Mouse (Mus musculus) lung, postnatal 14 days (tissue): ENCODE results near the gene Gm27021.

Source experiments
- DNase-seq: peaks from one replicate; pipeline ENCODE4 v3.0.0; 2021

The Gm27021 gene

DNA sequence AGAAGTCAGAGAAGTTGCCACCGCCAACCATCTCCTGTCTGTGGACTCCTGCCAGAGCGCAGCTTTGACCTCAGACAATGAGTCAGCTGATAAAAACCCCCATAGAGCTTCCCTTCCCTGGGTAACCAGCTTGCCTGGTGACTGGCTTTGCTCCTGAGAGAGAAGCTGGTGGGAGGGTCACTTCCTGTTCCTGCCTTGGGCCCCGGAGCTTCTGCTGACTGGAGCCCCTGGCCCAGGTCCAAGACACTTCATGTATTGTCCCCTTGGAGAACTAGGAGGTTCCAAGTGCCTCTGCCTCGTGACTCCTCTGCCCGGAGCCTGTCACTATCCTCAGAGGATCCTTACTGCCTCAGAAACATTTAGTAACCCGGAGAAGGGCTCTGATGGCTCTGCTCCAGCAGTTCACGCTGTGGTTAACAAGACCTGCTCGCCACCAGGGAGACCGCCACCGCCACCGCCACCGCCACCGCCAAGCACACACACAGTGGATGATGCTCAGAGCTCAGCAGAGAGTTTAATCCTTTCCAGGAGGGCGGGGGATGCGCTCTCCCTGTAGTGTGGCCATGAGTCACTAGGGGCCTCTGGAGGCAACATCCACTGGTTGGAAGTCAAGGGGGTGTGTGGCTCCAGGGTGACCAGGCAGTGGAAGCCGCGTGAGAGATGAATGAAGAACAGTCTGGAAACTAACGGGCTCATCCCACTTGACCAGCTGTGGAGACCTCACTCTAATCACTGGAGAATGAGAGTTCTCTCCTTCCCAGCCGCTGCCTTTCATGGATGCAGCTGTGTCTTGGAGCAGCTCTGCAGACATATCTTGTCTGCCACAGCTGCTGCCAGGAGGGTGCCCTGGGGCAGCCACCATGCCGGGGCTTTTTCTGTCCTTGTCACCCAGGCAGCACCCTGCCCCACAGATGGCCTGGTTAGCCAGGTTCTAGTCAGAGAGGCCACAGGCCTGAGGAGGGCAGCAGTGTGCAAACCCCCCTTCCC lies 103.7 kb downstream of the Gm27021 start:
- peak; percentile 93 for DNase-seq

- no peak for DNase-seq
Measured at GRCm38 (mm10) chr8:120563348-120563724, 104.5 kb downstream of the Gm27021 start.

- no peak for DNase-seq
Measured at GRCm38 (mm10) chr8:120562680-120563347, 105.1 kb downstream of the Gm27021 start.

DNA sequence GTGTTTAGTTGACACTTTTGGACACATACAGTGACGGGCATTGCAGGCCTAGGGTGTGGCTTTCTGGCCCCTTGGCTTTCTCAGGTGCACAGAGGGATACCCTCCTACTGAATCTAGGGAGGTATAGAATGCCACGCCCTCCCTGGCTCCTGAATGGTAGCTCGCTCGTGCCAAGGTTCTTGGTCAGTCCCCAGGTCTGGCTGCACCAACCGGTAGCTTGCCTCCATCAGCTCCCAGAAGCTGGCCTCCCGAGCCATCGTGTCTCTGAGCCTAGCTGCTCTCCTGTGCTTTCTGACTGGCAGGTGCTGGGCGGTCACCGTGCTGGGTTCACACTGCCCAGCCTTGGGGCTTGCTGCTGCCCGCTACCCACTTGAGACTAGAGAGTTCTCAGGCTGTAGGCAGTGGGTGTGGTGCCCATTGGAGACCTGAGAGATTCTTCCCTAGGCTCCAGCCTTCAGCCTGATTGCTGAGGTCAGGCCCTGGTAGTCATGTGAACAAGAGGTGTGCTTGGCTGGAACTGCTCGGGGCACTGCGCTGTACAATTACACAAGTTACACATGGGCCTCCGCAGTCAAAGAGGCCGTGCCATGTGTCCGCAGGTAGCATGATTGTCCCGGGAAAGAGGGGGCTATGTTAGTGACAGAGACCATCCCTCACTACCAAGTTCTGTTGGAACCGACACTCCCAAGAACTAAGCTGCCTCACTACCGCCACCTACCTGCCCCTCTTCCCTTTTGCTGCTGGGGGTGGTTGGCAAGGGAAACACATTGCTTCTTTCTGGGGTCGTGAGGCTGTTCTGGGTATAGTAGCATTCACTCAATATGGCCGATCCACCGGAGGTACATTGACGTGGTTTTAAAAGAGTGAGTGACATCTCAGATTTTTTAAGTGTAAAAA lies 106.1 kb downstream of the Gm27021 start:
- DNase-seq, result peak; percentile 37

- DNase-seq, result no peak
Measured at GRCm38 (mm10) chr8:120560535-120560934, 107.3 kb downstream of the Gm27021 start.

- DNase-seq, result no peak
Measured at GRCm38 (mm10) chr8:120559654-120560053, 108.2 kb downstream of the Gm27021 start.
